Mouse (Mus musculus): ENCODE results near the gene Zfp809. TPM values are rescaled to one million over a fixed set of nuclear protein-coding genes. Genes with fewer than 3 reads are reported as not detected.

Zfp809 gene
- polyA plus RNA-seq (2012; rRNA removed): 1.3 and 6.8 TPM in 2 replicates

DNA sequence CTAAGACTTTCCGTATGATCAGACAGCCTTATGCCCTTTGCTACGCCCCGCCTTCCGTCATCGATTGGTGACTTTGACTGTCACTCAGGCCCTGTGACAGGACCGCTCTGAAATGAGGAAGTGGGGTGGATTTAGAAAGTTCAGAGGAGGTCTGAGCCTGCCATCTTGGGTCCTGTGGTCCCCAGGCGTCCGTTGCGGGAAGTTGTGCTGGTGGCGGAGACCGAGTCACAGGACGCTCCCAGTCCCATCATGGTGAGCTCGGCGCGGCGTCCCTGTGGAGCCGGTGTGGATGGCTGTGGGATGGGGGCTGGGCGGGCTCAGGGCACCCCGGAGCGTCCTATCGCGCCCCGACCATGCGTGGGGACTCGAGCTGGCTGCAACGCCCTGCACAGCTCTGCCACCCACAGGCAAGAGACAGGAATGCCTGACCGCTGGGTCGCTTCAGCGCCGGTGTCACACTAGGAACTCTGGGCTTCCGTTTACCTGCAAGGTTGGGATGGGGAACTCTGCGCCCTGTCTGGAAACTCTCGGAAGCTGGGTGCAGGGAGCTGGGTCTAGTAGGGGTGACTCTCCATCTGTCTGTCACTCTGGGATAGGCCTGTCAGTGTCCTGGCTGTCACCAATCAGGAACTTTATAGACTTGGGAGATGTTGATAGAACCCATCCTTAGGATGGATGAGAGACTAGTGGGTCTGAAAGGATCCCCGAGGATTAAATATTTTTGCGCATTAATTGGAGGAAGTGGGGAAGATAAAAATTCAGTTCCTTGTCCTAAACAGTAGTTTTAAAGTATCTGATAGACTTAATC, at the start of gene Zfp809:
TSS of gene Zfp809 (plus strand) at position 134 of the 808 bp plus-strand sequence.

DNA sequence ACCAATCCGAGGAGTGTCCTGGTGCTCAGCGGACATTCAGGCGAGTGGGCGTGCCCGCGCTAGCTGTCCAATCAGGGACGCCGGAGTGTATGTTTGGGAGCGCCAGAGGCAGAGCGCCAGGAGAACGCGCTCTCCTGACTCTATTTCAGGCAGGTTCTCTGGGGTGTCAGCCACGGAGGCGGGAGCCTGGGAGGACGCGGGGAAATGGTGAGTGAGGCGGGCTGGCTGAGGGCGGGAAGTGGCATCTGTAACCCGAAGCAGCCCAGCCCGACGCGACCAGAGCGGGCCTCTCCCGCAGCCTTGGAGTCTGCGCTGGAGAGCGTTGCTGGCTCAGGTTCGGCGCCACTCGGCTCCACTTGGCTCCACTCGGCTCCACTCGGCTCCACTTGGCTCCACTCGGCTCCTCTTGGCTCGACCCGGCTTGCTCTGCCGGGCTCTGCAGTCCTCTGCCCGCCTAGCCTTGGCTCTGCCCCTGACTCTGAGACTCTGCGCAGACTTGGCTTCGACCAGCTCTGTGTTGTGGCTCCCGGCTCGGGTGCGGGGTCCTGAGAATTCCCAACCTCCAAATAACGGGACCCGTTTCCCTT, 37.4 kb upstream of the Zfp809 start, which contains the start of gene Zfp872:
TSS of gene Zfp872 (plus strand) at position 66 of the 587 bp plus-strand sequence.

DNA sequence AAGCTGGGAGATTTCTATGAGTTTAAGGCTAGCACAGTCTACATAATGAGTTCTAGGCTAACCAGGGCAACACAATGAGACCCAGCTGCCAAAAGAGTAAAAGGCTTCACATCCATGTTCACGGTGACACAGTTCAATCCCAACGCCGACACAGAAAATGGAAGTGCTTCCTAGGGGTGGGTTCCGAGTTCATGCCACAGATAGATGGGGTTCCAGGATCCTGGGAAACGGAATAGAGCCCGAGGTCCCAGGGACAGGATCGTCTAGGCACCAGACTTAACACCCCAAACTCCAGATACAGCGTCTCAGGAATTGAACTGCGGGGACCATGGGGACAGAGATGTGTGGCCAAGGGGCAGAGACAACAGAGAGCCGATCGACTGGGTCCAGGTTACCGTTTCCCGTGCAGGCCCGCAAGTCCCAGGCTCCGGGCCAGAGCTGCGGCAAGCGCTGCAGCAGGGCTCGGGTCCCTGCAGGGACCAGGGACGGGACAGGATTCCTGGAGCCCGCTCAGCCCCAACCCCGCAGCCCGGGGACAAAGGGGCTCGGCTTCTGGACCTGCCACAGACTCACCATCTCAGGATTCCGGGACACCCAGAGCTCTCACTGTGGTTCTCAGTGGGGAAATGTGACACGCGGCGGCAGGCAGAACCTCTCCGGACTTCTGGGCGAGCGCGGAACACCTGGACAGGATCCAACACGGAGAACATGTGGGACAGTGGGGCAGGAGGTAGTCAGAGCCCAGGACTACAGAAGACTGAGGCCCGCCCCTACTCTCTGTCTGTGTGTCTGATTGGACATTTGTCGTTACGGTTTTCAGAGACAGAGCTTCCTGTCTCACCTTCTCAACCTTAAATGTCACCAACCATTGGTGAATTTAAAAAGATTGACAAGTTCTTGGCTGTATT, 33.9 kb downstream of the Zfp809 start, which contains the start of gene Zfp599:
TSS of gene Zfp599 (minus strand) at position 712 of the 908 bp plus-strand sequence.

Other genes with a start within 250 kb of the Zfp809 start
- gene Rgl3, start 236.3 kb upstream of the Zfp809 start, polyA plus RNA-seq (2012; rRNA removed): 27.3 and 31.9 TPM in 2 replicates
- gene Ccdc151, start 223.1 kb upstream of the Zfp809 start, polyA plus RNA-seq (2012; rRNA removed): not detected in 2 replicates
- 51.0 and 53.4 TPM in 2 replicates for gene Prkcsh, start 222.9 kb upstream of the Zfp809 start, polyA plus RNA-seq (2012; rRNA removed)
- 0.21 and 0.30 TPM in 2 replicates for gene Elavl3, start 173.7 kb upstream of the Zfp809 start, polyA plus RNA-seq (2012; rRNA removed)
- gene Gm49318, start 154.5 kb upstream of the Zfp809 start, polyA plus RNA-seq (2012; rRNA removed): not detected in 2 replicates
- 7.2 and 7.4 TPM in 2 replicates for gene Zfp653, start 154.3 kb upstream of the Zfp809 start, polyA plus RNA-seq (2012; rRNA removed)
- gene Ecsit, start 140.3 kb upstream of the Zfp809 start, polyA plus RNA-seq (2012; rRNA removed): 28.0 and 28.9 TPM in 2 replicates
- gene Cnn1, start 126.5 kb upstream of the Zfp809 start, polyA plus RNA-seq (2012; rRNA removed): 574 and 943 TPM in 2 replicates
- 106 and 132 TPM in 2 replicates for gene Elof1, start 108.5 kb upstream of the Zfp809 start, polyA plus RNA-seq (2012; rRNA removed)
- gene Acp5, start 90.0 kb upstream of the Zfp809 start, polyA plus RNA-seq (2012; rRNA removed): 54.2 and 73.9 TPM in 2 replicates
- gene Pigyl, start 68.9 kb upstream of the Zfp809 start, polyA plus RNA-seq (2012; rRNA removed): 42.9 and 45.4 TPM in 2 replicates
- gene Zfp872, start 37.6 kb upstream of the Zfp809 start, polyA plus RNA-seq (2012; rRNA removed): not detected in 2 replicates
- gene Zfp599, start 34.2 kb downstream of the Zfp809 start, polyA plus RNA-seq (2012; rRNA removed): 0.02 TPM in 1 of 2 replicates, not detected in the other
- gene Zfp810, start 81.9 kb downstream of the Zfp809 start, polyA plus RNA-seq (2012; rRNA removed): 0.79 and 0.99 TPM in 2 replicates
- gene Anln, start 163.5 kb downstream of the Zfp809 start, polyA plus RNA-seq (2012; rRNA removed): 0.48 and 0.85 TPM in 2 replicates
- gene 9530077C05Rik, start 185.8 kb downstream of the Zfp809 start, polyA plus RNA-seq (2012; rRNA removed): 0.23 and 0.39 TPM in 2 replicates
- not detected in 2 replicates for gene Gm17545, start 228.6 kb downstream of the Zfp809 start, polyA plus RNA-seq (2012; rRNA removed)
- 45.3 and 114 TPM in 2 replicates for gene Rp9, start 244.0 kb downstream of the Zfp809 start, polyA plus RNA-seq (2012; rRNA removed)